Mouse (Mus musculus): Measurements from ENCODE around the gene Gm20388.

GRCm38 (mm10) chr8:121841242-121841641, 1930.6 kb downstream of the Gm20388 start:
- peak; percentile 69 for TF ChIP-seq CTCF (IDR thresholded peaks at IDR 0.05; ENCODE audit: low read depth)
- no peak for TF ChIP-seq EP300 (optimal IDR thresholded peaks at IDR 0.05)
